Mouse (Mus musculus): ENCODE results near the gene Hoxa7.

The Hoxa7 gene

DNA sequence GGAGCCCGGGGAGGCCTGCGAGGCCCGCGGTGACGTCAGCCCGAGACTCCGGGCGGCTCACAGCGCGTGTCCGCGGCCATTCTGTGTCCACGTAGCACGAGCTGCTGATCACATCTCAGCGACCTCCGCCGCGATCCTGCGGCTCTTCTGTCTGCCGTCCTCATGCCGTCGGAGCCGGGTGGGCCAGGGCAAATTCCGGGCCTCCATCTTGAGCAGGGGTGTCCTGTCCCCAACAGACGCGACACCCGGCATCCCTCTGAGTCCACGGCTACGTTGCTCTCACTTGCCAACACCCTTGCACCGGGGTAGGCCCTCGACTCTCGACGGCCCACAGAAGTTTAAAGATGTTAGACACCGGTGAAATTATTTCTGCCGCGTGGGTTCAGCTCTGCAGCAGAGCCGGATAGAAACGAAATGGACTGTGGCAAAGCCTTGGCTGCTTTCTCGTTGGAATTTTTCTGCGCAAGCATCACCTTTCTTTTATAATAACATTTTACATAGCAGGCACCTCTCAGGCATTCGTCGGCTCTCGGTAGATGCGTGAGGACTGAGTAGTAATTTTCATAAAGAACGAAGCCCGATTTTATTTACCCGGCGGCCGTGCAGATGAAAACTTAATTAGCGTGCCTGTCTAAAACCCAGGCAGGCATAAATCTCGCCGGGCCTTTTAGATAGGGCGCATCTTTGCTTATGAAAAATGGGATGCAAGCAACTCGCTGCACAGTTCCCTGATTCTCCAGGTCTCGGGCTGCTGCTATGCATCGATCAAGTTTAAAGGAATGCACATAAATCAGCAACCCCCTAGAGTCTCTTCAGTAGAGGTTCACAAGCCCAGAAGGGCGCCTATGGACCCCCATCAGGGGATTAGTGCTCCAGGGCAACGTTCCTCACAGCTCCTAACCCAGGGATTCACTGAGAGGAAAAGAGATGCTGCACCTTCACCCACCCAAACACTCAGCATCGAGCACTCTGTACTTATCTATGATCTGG lies 32.2 kb upstream of the Hoxa7 start:
- DNase-seq: peak in 1 of 2 experiments; percentile 21

GRCm38 (mm10) chr6:52252775-52253376 lies 31.2 kb upstream of the Hoxa7 start:
- DNase-seq: peak in 1 of 2 experiments; percentile 5

GRCm38 (mm10) chr6:52252016-52252774 lies 30.5 kb upstream of the Hoxa7 start:
- DNase-seq: no peak

GRCm38 (mm10) chr6:52251177-52251879 lies 29.7 kb upstream of the Hoxa7 start:
- no peak for DNase-seq

- DNase-seq: no peak
Observed at GRCm38 (mm10) chr6:52249826-52250225, 28.2 kb upstream of the Hoxa7 start.

DNA sequence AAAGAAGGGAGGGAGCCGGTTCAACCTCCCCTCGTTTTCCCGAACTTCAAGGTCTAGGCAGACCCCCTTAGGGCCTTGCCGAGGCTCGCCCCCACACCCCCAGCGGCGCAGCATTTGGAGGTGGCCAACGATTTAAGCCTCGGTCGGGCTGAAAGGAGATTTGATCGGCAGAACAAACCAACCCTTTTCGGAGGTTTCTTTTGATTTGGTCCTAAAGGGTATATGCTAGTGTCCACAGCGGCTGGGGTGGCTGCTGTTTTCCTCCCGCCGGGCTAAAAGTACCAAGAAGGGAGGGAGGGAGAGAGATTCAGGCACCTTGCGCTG lies 27.7 kb upstream of the Hoxa7 start:
- DNase-seq: no peak

- peak in 1 of 2 experiments; percentile 12 for DNase-seq
Observed at GRCm38 (mm10) chr6:52248638-52249414, 27.2 kb upstream of the Hoxa7 start.

DNA sequence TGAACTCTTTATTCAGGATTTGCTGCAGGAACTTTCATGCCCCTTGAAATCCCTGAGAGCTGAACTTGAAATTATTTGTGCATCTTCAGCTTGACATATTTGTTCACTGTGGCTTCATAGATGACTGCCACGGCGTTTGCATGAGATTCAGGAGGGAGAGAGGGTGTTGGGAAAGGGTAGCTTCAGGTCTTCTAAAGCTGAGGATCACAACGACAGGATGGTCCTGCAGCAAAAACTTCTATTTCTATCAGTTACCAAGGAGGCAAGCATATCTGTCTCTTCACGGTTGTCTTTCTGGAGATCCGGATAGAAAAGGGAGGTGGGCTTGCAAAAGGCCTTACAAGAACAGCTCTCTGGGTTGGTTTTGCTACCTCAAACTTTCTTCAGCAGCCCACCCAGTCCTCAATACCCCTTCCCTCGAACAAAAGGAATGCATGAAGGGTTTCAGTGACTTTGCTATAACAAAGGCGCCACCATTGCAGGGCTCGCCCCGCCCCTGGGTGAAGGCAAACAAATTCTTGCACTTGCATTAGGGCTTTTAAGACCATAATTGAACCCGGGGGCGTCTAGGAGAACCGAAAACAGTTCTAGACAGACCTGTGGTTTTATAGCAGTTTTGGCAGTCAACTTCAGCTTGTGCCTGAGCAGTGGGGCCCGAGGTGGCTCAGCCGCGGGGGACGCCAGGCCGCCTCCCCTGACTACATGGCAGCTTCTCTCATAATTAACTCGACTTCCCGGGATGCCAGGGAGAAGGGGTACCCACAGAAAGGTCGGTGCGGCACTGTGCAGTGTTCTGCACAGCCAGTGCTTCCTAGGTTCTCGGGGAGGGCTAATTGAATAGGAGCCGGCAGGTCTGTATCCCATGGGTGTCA lies 26.3 kb upstream of the Hoxa7 start:
- no peak for DNase-seq

DNA sequence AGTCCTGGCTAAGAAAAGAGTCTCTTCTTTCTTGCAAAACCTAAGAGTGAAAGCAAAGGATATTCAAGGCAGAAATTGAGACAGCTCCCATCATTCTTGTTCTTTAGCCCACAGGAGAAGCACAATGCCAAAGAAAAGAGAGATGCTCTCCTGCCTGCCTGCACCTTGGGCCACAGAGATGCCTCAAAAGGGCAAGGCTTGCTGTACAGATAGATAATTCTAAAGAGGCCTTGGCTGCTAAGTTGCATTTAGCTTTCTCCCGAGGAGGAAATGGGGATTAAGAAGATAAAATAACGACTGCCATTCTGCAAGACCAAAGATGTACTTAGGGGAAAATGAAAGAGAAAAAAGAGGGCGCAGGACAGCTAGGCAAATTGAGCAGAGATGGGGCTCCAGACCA lies 25.3 kb upstream of the Hoxa7 start:
- no peak for DNase-seq

DNA sequence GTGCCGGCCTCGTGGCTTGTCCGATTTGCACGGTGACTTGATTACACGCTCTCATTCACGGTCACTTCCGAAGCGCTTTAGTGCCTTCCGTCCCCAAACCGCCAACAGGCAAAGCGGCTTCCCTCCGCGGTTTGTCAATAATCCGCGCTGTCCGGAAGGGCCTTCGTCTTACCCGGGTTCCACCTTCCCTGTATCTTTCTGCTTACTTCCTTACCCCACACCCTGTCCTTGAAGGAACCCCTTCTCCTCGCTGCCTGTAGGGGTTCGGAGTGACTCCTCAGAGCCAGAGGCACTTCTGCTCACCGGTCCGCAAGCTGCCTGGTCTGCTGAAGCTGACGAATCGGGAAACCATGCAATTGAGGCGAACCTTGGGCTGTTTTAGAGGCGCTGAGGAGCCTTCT lies 24.7 kb upstream of the Hoxa7 start:
- DNase-seq: peak in 1 of 2 experiments; percentile 51

DNA sequence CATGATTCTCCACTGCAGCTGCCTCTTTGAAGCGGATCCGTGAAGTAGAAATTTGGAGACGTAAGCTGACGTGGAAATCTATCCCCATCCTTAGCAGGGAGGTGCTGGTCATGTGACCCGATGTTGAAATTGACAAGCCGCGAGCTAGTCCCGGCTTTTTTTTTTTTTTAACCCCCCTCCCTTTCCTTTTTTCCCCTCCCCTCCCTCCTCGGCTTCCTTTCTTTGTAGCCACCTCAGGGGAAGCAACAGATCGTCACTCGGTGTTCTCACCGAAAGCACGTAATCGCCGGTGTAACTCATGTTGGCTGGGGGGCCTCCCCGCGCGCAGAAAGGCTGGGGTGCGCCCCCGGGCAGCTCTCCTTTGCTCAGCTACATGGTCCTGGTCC lies 24.1 kb upstream of the Hoxa7 start, which contains the start of gene Hoxa11:
TSS of gene Hoxa11 (minus strand) at position 54 of the 386 bp plus-strand sequence.
- DNase-seq: peak; percentile 49 to 57

DNA sequence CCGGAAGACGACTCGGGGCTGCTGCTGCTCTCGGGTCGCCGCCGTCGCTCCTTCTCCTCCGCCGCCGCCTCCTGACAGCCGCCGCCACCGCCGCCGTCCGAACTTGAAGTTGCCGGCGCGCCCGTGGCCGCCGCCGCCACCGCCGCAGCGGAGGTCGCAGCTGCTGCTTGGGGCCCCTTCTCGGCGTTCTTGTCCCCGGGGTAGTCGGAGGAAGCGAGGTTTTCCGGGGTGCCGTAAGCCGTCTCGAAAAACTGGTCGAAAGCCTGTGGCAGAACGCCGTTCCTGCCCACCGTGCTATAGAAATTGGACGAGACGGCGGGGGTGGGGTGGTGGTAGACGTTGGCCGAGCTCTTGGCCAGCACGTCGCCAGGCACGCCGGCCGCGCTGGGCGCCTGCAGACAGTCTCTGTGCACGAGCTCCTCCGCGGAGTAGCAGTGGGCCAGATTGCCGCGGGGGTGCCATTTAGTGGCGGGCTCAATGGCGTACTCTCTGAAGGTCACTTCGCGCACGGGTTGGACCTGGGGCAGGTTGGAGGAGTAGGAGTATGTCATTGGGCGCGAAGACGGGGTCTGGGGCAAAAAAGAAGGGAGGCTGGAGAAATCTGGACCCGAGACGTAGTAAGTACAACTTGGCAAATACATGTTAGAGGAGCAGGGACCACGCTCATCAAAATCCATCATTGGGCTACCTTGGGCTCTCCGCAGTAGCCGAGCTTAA lies 23.5 kb upstream of the Hoxa7 start:
- peak in 1 of 2 experiments; percentile 51 for DNase-seq

GRCm38 (mm10) chr6:52244471-52245039 lies 22.9 kb upstream of the Hoxa7 start:
- peak in 1 of 2 experiments; percentile 15 for DNase-seq

GRCm38 (mm10) chr6:52243681-52244121 lies 22.0 kb upstream of the Hoxa7 start:
- no peak for DNase-seq

GRCm38 (mm10) chr6:52242801-52243332 lies 21.2 kb upstream of the Hoxa7 start:
- no peak for DNase-seq

DNA sequence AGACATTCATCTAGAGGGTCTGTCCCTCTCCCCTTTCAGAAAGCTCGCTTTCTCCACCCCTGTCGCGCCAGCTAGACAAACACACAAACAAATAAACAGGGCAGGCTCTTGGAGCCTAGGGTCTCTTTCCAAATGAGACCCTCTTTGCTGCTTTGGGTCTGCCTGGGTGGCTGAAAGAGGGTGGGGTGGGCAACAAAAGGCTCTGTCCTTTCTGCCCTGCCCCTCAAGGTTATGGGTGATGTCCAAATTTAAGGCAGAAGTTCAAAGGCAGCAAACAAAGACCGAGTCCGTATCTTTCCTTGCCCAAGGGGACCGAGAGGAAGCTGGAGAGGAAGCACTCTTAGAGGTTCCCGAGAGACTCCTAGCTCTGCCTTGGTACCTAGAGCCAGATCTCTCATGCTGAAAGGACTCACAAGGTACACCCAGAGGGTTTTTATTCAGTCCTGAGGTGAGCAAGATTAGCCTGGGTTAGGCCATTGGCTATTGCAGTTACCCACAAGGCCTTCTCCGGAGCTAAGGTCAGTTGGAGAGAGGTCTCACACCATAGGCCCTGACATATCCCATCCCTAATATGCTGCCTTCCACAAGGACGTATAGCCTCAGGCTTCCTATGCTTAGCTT lies 19.5 kb upstream of the Hoxa7 start:
- no peak for DNase-seq

- DNase-seq: peak; percentile 95 to 96
Observed at GRCm38 (mm10) chr6:52240389-52241000, 18.8 kb upstream of the Hoxa7 start, which contains the start of gene Hoxa10. Gene Hoxa10, minus strand, starts transcription at chr6:52240854.
